In the genomic region with DNA sequence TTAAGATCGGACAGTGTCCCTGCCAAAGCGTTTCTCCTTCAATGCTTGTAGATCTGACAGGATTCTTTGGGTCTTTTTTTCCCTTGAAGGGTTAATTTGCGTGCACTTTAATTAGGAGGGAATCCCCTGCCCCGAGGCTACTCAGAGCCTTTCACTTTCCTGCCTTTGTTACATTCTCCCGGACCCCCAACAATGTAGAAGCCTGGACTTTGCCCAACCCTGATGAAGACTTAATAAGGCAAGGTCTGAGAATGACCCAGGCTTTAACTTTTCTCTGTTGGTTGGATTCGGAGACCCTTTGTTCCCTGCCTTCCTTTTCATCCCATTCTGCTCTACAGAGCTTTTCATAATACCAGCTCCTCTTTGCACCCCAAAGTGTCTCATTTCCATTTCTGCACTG, we compare ENCODE assay signal across 10 mouse cellular contexts. TPM values are rescaled to one million over a fixed set of nuclear protein-coding genes. Genes with fewer than 3 reads are reported as not detected.
DNase-seq lines count a peak whose midpoint lies in the region; ATAC-seq and TF ChIP-seq lines count a peak whose summit lies in the region.
"Had no signal": no experiment of that assay in that cellular context is flagged by ENCODE, and none has a peak within 500 bp of the region (broad histone marks: within the 10 kb centered on the region; RNA-seq: fewer than 3 reads in every experiment).

No protein-coding gene starts in this region.

- no peaks in the 10 kb centered on the region; the same call in 1 of the 2 replicates for H3K27me3 ChIP-seq in intestine, embryonic 14.5 days (replicated peaks; ENCODE audit: control insufficient read depth, insufficient read depth, low read length)
- H3K27me3 ChIP-seq in intestine, postnatal 0 days (replicated peaks; ENCODE audit: control insufficient read depth, insufficient read depth, low read length): no peaks in the 10 kb centered on the region
- no peaks in the 10 kb centered on the region for H3K27me3 ChIP-seq in embryonic facial prominence, embryonic 11.5 days (ENCODE audit: control insufficient read depth, insufficient read depth, low read length)
- no peaks in the 10 kb centered on the region for H3K27me3 ChIP-seq in intestine, embryonic 15.5 days (replicated peaks)
- no peaks in the 10 kb centered on the region for H3K27me3 ChIP-seq in neural tube, embryonic 14.5 days (ENCODE audit: control insufficient read depth, insufficient read depth, low read length)
- H3K27me3 ChIP-seq: CH12.LX had no signal

- H3K9ac ChIP-seq in intestine, embryonic 14.5 days (ENCODE audit: low read length): no peak overlapping the region
- no peak overlapping the region for H3K9ac ChIP-seq in intestine, postnatal 0 days (ENCODE audit: low read depth, low read length)
- no peak overlapping the region for H3K9ac ChIP-seq in embryonic facial prominence, embryonic 11.5 days (replicated peaks; ENCODE audit: low read length)
- H3K9ac ChIP-seq in intestine, embryonic 15.5 days: no peak overlapping the region
- H3K9ac ChIP-seq in neural tube, embryonic 14.5 days (replicated peaks; ENCODE audit: low read depth, low read length): peak overlapping the region; percentile 17; the same call in 1 of the 2 replicates

- no peak for ATAC-seq in intestine, embryonic 14.5 days (replicated peaks; ENCODE audit: low FRiP score, low TSS enrichment, low read depth)
- no peak for ATAC-seq in intestine, postnatal 0 days
- no peak; the same call in 1 of the 2 replicates for ATAC-seq in embryonic facial prominence, embryonic 11.5 days (replicated peaks; ENCODE audit: insufficient number of reproducible peaks, low FRiP score, low TSS enrichment, low read depth)
- no peak for ATAC-seq in intestine, embryonic 15.5 days
- peak; percentile 32; the same call in 1 of the 2 replicates for ATAC-seq in neural tube, embryonic 14.5 days (ENCODE audit: low read depth)

- DNase-seq in intestine, embryonic 14.5 days (ENCODE audit: low spot score): no peak
- DNase-seq in embryonic facial prominence, embryonic 11.5 days (ENCODE audit: low spot score): peak; percentile 18
- no peak for DNase-seq in layer of hippocampus, adult 9-11 months
- DNase-seq in kidney, postnatal 25 days: no peak
- DNase-seq in cerebellum, adult 9-11 months: no peak

- H3K4me3 ChIP-seq in intestine, embryonic 14.5 days (ENCODE audit: low read depth, low read length): peak overlapping the region; percentile 67; the same call in 1 of the 2 replicates
- no peak overlapping the region for H3K4me3 ChIP-seq in intestine, postnatal 0 days (ENCODE audit: low read depth, low read length)
- H3K4me3 ChIP-seq in embryonic facial prominence, embryonic 11.5 days (ENCODE audit: low read depth, low read length): no peak overlapping the region
- no peak overlapping the region; the same call in 1 of the 2 replicates for H3K4me3 ChIP-seq in intestine, embryonic 15.5 days (replicated peaks)
- peak overlapping the region; percentile 70 for H3K4me3 ChIP-seq in neural tube, embryonic 14.5 days (ENCODE audit: low read depth, low read length)

- WGBS in intestine, embryonic 14.5 days: 73% methylated on average over 6 of the region's 6 CpGs
- WGBS in intestine, postnatal 0 days: 71% methylated on average over 6 of the region's 6 CpGs
- WGBS in embryonic facial prominence, embryonic 11.5 days: 44% methylated on average over 6 of the region's 6 CpGs
- 67% methylated on average over 6 of the region's 6 CpGs for WGBS in intestine, embryonic 15.5 days
- WGBS in neural tube, embryonic 14.5 days: 51% methylated on average over 6 of the region's 6 CpGs

- TF ChIP-seq CTCF in intestine, postnatal 0 days (IDR thresholded peaks at IDR 0.05; ENCODE audit: low read depth): no peak

- 0 out of 2 replicates have a peak, but pooled peaks cover 7% of the 10 kb centered on the region for H3K4me1 ChIP-seq in intestine, embryonic 14.5 days (replicated peaks; ENCODE audit: control insufficient read depth, insufficient read depth, low read length)
- no peaks in the 10 kb centered on the region for H3K4me1 ChIP-seq in intestine, postnatal 0 days (replicated peaks; ENCODE audit: control insufficient read depth, insufficient read depth, low read length)
- H3K4me1 ChIP-seq in embryonic facial prominence, embryonic 11.5 days (ENCODE audit: control insufficient read depth, insufficient read depth, low read length): no peaks in the 10 kb centered on the region
- H3K4me1 ChIP-seq in intestine, embryonic 15.5 days (replicated peaks): 0 out of 2 replicates have a peak, but pooled peaks cover 3% of the 10 kb centered on the region
- H3K4me1 ChIP-seq in neural tube, embryonic 14.5 days (ENCODE audit: control insufficient read depth, insufficient read depth, low read length): no peaks in the 10 kb centered on the region

- H3K9me3 ChIP-seq in intestine, embryonic 14.5 days (ENCODE audit: control insufficient read depth, low read length): 0 out of 2 replicates have a peak, but pooled peaks cover 10% of the 10 kb centered on the region
- no peaks in the 10 kb centered on the region for H3K9me3 ChIP-seq in intestine, postnatal 0 days (ENCODE audit: control insufficient read depth)
- H3K9me3 ChIP-seq in embryonic facial prominence, embryonic 11.5 days (replicated peaks; ENCODE audit: control insufficient read depth, low read length): no peaks in the 10 kb centered on the region
- H3K9me3 ChIP-seq in intestine, embryonic 15.5 days: no peaks in the 10 kb centered on the region
- no peaks in the 10 kb centered on the region; the same call in 1 of the 2 replicates for H3K9me3 ChIP-seq in neural tube, embryonic 14.5 days (ENCODE audit: control insufficient read depth, low read length)

- no peak overlapping the region for H3K27ac ChIP-seq in intestine, embryonic 14.5 days (ENCODE audit: low read depth)
- H3K27ac ChIP-seq in intestine, postnatal 0 days (ENCODE audit: low read depth, low read length): no peak overlapping the region
- no peak overlapping the region; the same call in 1 of the 2 replicates for H3K27ac ChIP-seq in embryonic facial prominence, embryonic 11.5 days (replicated peaks; ENCODE audit: low read depth, low read length)
- no peak overlapping the region for H3K27ac ChIP-seq in intestine, embryonic 15.5 days
- H3K27ac ChIP-seq in neural tube, embryonic 14.5 days (ENCODE audit: low read depth, low read length): peak overlapping the region; percentile 82

- H3K36me3 ChIP-seq in intestine, embryonic 14.5 days (ENCODE audit: control insufficient read depth, insufficient read depth, low read length): no peaks in the 10 kb centered on the region
- H3K36me3 ChIP-seq in intestine, postnatal 0 days (ENCODE audit: control insufficient read depth, insufficient read depth): no peaks in the 10 kb centered on the region
- no peaks in the 10 kb centered on the region for H3K36me3 ChIP-seq in embryonic facial prominence, embryonic 11.5 days (replicated peaks; ENCODE audit: control insufficient read depth, insufficient read depth, low read depth, low read length)
- H3K36me3 ChIP-seq in intestine, embryonic 15.5 days: no peaks in the 10 kb centered on the region
- no peaks in the 10 kb centered on the region for H3K36me3 ChIP-seq in neural tube, embryonic 14.5 days (ENCODE audit: control insufficient read depth, insufficient read depth, low read length)

- H3K4me2 ChIP-seq in intestine, embryonic 14.5 days (ENCODE audit: low read length): peak overlapping the region; percentile 44; the same call in 1 of the 2 replicates
- no peak overlapping the region for H3K4me2 ChIP-seq in intestine, postnatal 0 days (replicated peaks; ENCODE audit: low read depth)
- H3K4me2 ChIP-seq in embryonic facial prominence, embryonic 11.5 days (ENCODE audit: low read depth, low read length): peak overlapping the region; percentile 10; the same call in 1 of the 2 replicates
- peak overlapping the region; percentile 73; the same call in 1 of the 2 replicates for H3K4me2 ChIP-seq in intestine, embryonic 15.5 days (replicated peaks)
- peak overlapping the region; percentile 44 for H3K4me2 ChIP-seq in neural tube, embryonic 14.5 days (ENCODE audit: low read depth, low read length)

RNA-seq across cellular contexts. Expression of a gene that starts 0.6 kb away (rescaled TPM):
- polyA plus RNA-seq in intestine, embryonic 14.5 days (2014; fragmentation: Nextera tagmentation; extraction: Ambion mirVana): 5.3 and 6.6 TPM in 2 replicates
- 1.6 TPM in 2 replicates for polyA plus RNA-seq in intestine, postnatal 0 days (2015; fragmentation: Nextera tagmentation; extraction: Ambion mirVana)
- polyA plus RNA-seq in embryonic facial prominence, embryonic 11.5 days (2014; fragmentation: Nextera tagmentation; extraction: Ambion mirVana): 10.6 and 10.7 TPM in 2 replicates
- polyA plus RNA-seq in intestine, embryonic 15.5 days (2015; fragmentation: Nextera tagmentation; extraction: Ambion mirVana): 4.2 and 4.4 TPM in 2 replicates
- polyA plus RNA-seq in neural tube, embryonic 14.5 days (2014; fragmentation: Nextera tagmentation; extraction: Ambion mirVana): 17.5 and 19.0 TPM in 2 replicates

RNA-seq across cellular contexts. Expression of a gene that starts 43.7 kb away (rescaled TPM):
- polyA plus RNA-seq in intestine, embryonic 14.5 days (2014; fragmentation: Nextera tagmentation; extraction: Ambion mirVana): 26.4 and 31.1 TPM in 2 replicates
- 5.2 and 5.5 TPM in 2 replicates for polyA plus RNA-seq in intestine, postnatal 0 days (2015; fragmentation: Nextera tagmentation; extraction: Ambion mirVana)
- polyA plus RNA-seq in embryonic facial prominence, embryonic 11.5 days (2014; fragmentation: Nextera tagmentation; extraction: Ambion mirVana): 48.5 and 49.7 TPM in 2 replicates
- polyA plus RNA-seq in intestine, embryonic 15.5 days (2015; fragmentation: Nextera tagmentation; extraction: Ambion mirVana): 18.1 and 21.4 TPM in 2 replicates
- polyA plus RNA-seq in neural tube, embryonic 14.5 days (2014; fragmentation: Nextera tagmentation; extraction: Ambion mirVana): 6.2 and 7.8 TPM in 2 replicates

RNA-seq across cellular contexts. Expression of a gene that starts 43.8 kb away (rescaled TPM):
- 0.83 and 1.1 TPM in 2 replicates for polyA plus RNA-seq in intestine, embryonic 14.5 days (2014; fragmentation: Nextera tagmentation; extraction: Ambion mirVana)
- polyA plus RNA-seq in intestine, postnatal 0 days (2015; fragmentation: Nextera tagmentation; extraction: Ambion mirVana): 0.08 and 0.14 TPM in 2 replicates
- 8.6 and 8.8 TPM in 2 replicates for polyA plus RNA-seq in embryonic facial prominence, embryonic 11.5 days (2014; fragmentation: Nextera tagmentation; extraction: Ambion mirVana)
- polyA plus RNA-seq in intestine, embryonic 15.5 days (2015; fragmentation: Nextera tagmentation; extraction: Ambion mirVana): 0.69 and 0.72 TPM in 2 replicates
- 13.6 and 16.6 TPM in 2 replicates for polyA plus RNA-seq in neural tube, embryonic 14.5 days (2014; fragmentation: Nextera tagmentation; extraction: Ambion mirVana)
- polyA plus RNA-seq: testis, adult 2 months had no signal

Comparison
In these comparisons a context has a peak if more than half of its experiments do, and no peak if none do; other contexts are left out.
1. H3K4me3 ChIP-seq: peak in intestine, embryonic 14.5 days (single experiment) and neural tube, embryonic 14.5 days (single experiment); none in intestine, postnatal 0 days (single experiment), embryonic facial prominence, embryonic 11.5 days (single experiment) and intestine, embryonic 15.5 days (single experiment).